Mouse (Mus musculus) G1E (cell line): ENCODE measurements at regions not wholly inside any gene's neighbourhood (a gene's known extent, or its start where the extent isn't known, plus 50 kb on each side); places are given as distances from the start of the nearest gene placed in this dataset.

ENCODE experiments used
- CTCF ChIP-seq: IDR thresholded peaks from 2 replicates; pipeline ENCODE4 v1.5.1; 2012; ENCODE audit warnings: low read depth, low read length, inconsistent platforms, mixed read lengths
- GATA1 ChIP-seq: IDR thresholded peaks from 2 replicates; pipeline ENCODE4 v1.6.1; 2012; ENCODE audit warnings: borderline replicate concordance, low read length, inconsistent platforms, mixed read lengths
- POLR2AphosphoS5 ChIP-seq: IDR thresholded peaks from 2 replicates; pipeline ENCODE4 v1.6.1; 2012; ENCODE audit warnings: low read depth, low read length, inconsistent platforms; ENCODE audit not compliant: insufficient replicate concordance
- TAL1 ChIP-seq: conservative IDR thresholded peaks from 2 replicates; pipeline ENCODE4 v1.6.1; 2012; ENCODE audit warnings: low read depth, low read length, inconsistent platforms, mixed read lengths

GRCm38 (mm10) chr13:47811711-47812415 is 449.2 kb upstream of the Id4 start:
- TF ChIP-seq CTCF (no peak), POLR2AphosphoS5 (no peak), TAL1 (no peak), GATA1 (no peak)
